Mouse (Mus musculus) limb, embryonic 13.5 days (tissue): ENCODE data around the gene Olfr643. TPM values are rescaled to one million over a fixed set of nuclear protein-coding genes. Genes with fewer than 3 reads are reported as not detected.
"Not testable (repeated sequence)": the region's sequence is repeated elsewhere in the genome, so short reads cannot be mapped to it uniquely, and the experiment has no call there.

Experiments used
- ATAC-seq: fragments of 200-750 bp; cut with Nextera tagmentation; 2 replicates; pipeline ENCODE4 v1.8.0; 2017; ENCODE audit warnings: low read depth, moderate number of reproducible peaks, moderate TSS enrichment; ENCODE audit not compliant: low FRiP score
- H3K27ac ChIP-seq: fragments of 300-500 bp; sonication (generic); 2 replicates; pipeline ENCODE4 v1.5.1; 2015; ENCODE audit warnings: inconsistent platforms, mild to moderate bottlenecking, moderate library complexity
- H3K27me3 ChIP-seq: fragments of 300-500 bp; sonication (generic); 2 replicates; pipeline ENCODE4 v1.6.1; 2015; ENCODE audit warnings: mild to moderate bottlenecking, inconsistent platforms
- H3K36me3 ChIP-seq: fragments of 300-500 bp; sonication (generic); 2 replicates; pipeline ENCODE4 v1.6.1; 2015; ENCODE audit warnings: inconsistent platforms, mild to moderate bottlenecking, moderate library complexity
- H3K4me1 ChIP-seq: fragments of 300-500 bp; sonication (generic); 2 replicates; pipeline ENCODE4 v1.6.1; 2015; ENCODE audit warnings: inconsistent platforms
- H3K4me2 ChIP-seq: fragments of 300-500 bp; sonication (generic); replicated peaks from 2 replicates; pipeline ENCODE4 v1.6.1; 2015; ENCODE audit warnings: inconsistent platforms, mild to moderate bottlenecking, moderate library complexity
- H3K4me3 ChIP-seq: fragments of 300-500 bp; sonication (generic); 2 replicates; pipeline ENCODE4 v1.5.1; 2015; ENCODE audit warnings: moderate library complexity, mild to moderate bottlenecking, inconsistent platforms
- H3K9ac ChIP-seq: fragments of 300-500 bp; sonication (generic); 2 replicates; pipeline ENCODE4 v1.6.1; 2015; ENCODE audit warnings: mild to moderate bottlenecking, inconsistent platforms
- H3K9me3 ChIP-seq: fragments of 300-500 bp; sonication (generic); 2 replicates; pipeline ENCODE4 v1.6.1; 2016; ENCODE audit warnings: inconsistent platforms
- WGBS: fragments of 180-500 bp; shearing (Covaris S2); methylation state at CpG from one replicate; pipeline ENCODE4 v1.1.7; 2015; 5-methylcytosine and 5-hydroxymethylcytosine counted together
- polyA plus RNA-seq: library from polyadenylated mRNA; unstranded; fragments of >200 nt; fragmentation: Nextera tagmentation; extraction: Ambion mirVana; gene quantifications from 2 replicates; pipeline ENCODE4 v1.2.1, GENCODE M21; 2015

Gene Olfr643
- polyA plus RNA-seq, 1 experiment from 2014 or later, result not detected

GRCm38 (mm10) chr7:103998446-103998845 is 138.8 kb downstream of the Olfr643 start, which contains the start of gene Olfr638:
TSS of gene Olfr638 (plus strand) at chr7:103998746.
- no peak within 1 kb of the TSS for H3K9ac ChIP-seq
- no peaks in the 10 kb centered on the region for H3K36me3 ChIP-seq
- H3K4me3 ChIP-seq, result no peak within 1 kb of the TSS
- no peaks in the 10 kb centered on the region for H3K4me1 ChIP-seq
- H3K27me3 ChIP-seq, result no peaks in the 10 kb centered on the region
- ATAC-seq, result no peak
- H3K27ac ChIP-seq, result no peak within 1 kb of the TSS
- no peak within 1 kb of the TSS for H3K4me2 ChIP-seq
- no peaks in the 10 kb centered on the region for H3K9me3 ChIP-seq

- Histone ChIP-seq H3K27me3 (no peaks in the 10 kb centered on the region), H3K36me3 (no peaks in the 10 kb centered on the region), H3K4me2 (no peak overlapping the region), H3K9me3 (no peaks in the 10 kb centered on the region), H3K9ac (no peak overlapping the region), H3K27ac (no peak overlapping the region), H3K4me1 (no peaks in the 10 kb centered on the region), H3K4me3 (no peak overlapping the region)
- no peak for ATAC-seq
- WGBS, result 59% methylated on average over 1 of the region's 1 CpGs
Measured at GRCm38 (mm10) chr7:103971782-103972181, 165.4 kb downstream of the Olfr643 start.

DNA sequence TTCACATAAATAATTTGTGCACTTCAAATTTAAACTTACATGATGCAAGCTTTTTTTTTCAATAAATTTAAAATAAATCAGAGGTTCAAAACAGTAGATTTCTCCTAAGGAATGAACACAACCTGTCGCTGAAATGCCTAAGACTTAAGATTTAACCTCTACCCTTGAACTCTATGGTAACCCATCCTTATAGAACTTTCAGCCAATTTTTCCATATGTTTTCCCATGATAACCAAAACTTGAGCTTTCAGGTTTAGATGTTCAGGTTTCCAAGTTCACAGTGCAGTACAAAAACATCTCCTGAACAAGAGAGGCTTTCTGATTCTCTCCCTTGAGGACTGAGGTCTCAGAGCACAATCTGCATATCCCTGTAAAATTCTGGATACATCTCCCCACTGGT is 166.4 kb downstream of the Olfr643 start, which contains the start of gene Olfr635:
Gene Olfr635 (plus strand): TSS at position 301 of the 400 bp plus-strand sequence.
- Histone ChIP-seq H3K4me2 (no peak within 1 kb of the TSS), H3K4me3 (no peak within 1 kb of the TSS), H3K9ac (no peak within 1 kb of the TSS), H3K27ac (no peak within 1 kb of the TSS), H3K9me3 (no peaks in the 10 kb centered on the region), H3K27me3 (no peaks in the 10 kb centered on the region), H3K36me3 (no peaks in the 10 kb centered on the region), H3K4me1 (no peaks in the 10 kb centered on the region)
- ATAC-seq, result no peak
- 71% methylated on average over 1 of the region's 1 CpGs for WGBS

GRCm38 (mm10) chr7:103966873-103967272 is 170.3 kb downstream of the Olfr643 start:
- WGBS, result 94% methylated on average over 22 of the region's 22 CpGs
- ATAC-seq, result not testable (repeated sequence)

More at GRCm38 (mm10) chr7:103966873-103967272, 170.3 kb downstream of the Olfr643 start:
- H3K4me2 ChIP-seq, H3K9ac ChIP-seq, H3K36me3 ChIP-seq, H3K4me3 ChIP-seq, H3K9me3 ChIP-seq, H3K27ac ChIP-seq, H3K27me3 ChIP-seq, H3K4me1 ChIP-seq: not testable (repeated sequence)

Other genes with a start within 250 kb of the Olfr643 start
- not detected in 2 replicates for gene Olfr64, start 242.9 kb downstream of the Olfr643 start, polyA plus RNA-seq
- gene Olfr65, start 233.9 kb downstream of the Olfr643 start, polyA plus RNA-seq, result not detected in 2 replicates
- not detected in 2 replicates for gene Olfr631, start 208.6 kb downstream of the Olfr643 start, polyA plus RNA-seq
- gene Olfr632, start 203.1 kb downstream of the Olfr643 start, polyA plus RNA-seq, result not detected in 2 replicates
- gene Olfr633, start 193.0 kb downstream of the Olfr643 start, polyA plus RNA-seq, result not detected in 2 replicates
- gene Olfr635, start 166.3 kb downstream of the Olfr643 start, polyA plus RNA-seq, result not detected in 2 replicates
- gene Olfr638, start 138.7 kb downstream of the Olfr643 start, polyA plus RNA-seq, result not detected in 2 replicates
- gene Olfr639, start 120.1 kb downstream of the Olfr643 start, polyA plus RNA-seq, result 0.04 TPM in 1 of 2 replicates, not detected in the other
- gene Olfr640, start 111.8 kb downstream of the Olfr643 start, polyA plus RNA-seq, result not detected in 2 replicates
- gene Olfr641, start 102.0 kb downstream of the Olfr643 start, polyA plus RNA-seq, result not detected in 2 replicates
- gene Olfr642, start 84.7 kb downstream of the Olfr643 start, polyA plus RNA-seq, result not detected in 2 replicates
- not detected in 2 replicates for gene 4930516K23Rik, start 76.0 kb downstream of the Olfr643 start, polyA plus RNA-seq
- 0.05 TPM in 1 of 2 replicates, not detected in the other for gene Olfr644, start 65.5 kb downstream of the Olfr643 start, polyA plus RNA-seq
- gene Olfr645, start 51.9 kb downstream of the Olfr643 start, polyA plus RNA-seq, result not detected in 2 replicates
- gene Olfr646, start 32.5 kb downstream of the Olfr643 start, polyA plus RNA-seq, result not detected in 2 replicates
- not detected in 2 replicates for gene Ubqln5, start 7.6 kb downstream of the Olfr643 start, polyA plus RNA-seq
- gene Ubqln3, start 5.9 kb upstream of the Olfr643 start, polyA plus RNA-seq, result not detected in 2 replicates
- not detected in 2 replicates for gene Ubqlnl, start 13.2 kb upstream of the Olfr643 start, polyA plus RNA-seq
- gene Olfm5, start 27.4 kb upstream of the Olfr643 start, polyA plus RNA-seq, result not detected in 2 replicates
- 0.13 and 0.22 TPM in 2 replicates for gene Olfr648, start 46.0 kb upstream of the Olfr643 start, polyA plus RNA-seq
- not detected in 2 replicates for gene Olfr649, start 58.6 kb upstream of the Olfr643 start, polyA plus RNA-seq
- 1.1 and 1.4 TPM in 2 replicates for gene Trim6, start 81.4 kb upstream of the Olfr643 start, polyA plus RNA-seq
- gene Trim34a, start 107.1 kb upstream of the Olfr643 start, polyA plus RNA-seq, result 1.4 TPM in 2 replicates
- 0.10 and 0.41 TPM in 2 replicates for gene Trim5, start 150.7 kb upstream of the Olfr643 start, polyA plus RNA-seq
- gene Trim12a, start 178.1 kb upstream of the Olfr643 start, polyA plus RNA-seq, result 6.1 and 7.1 TPM in 2 replicates
- gene Trim34b, start 192.1 kb upstream of the Olfr643 start, polyA plus RNA-seq, result 0.17 TPM in 1 of 2 replicates, not detected in the other
- 2.4 and 2.7 TPM in 2 replicates for gene Trim12c, start 216.0 kb upstream of the Olfr643 start, polyA plus RNA-seq
- 0.05 TPM in 1 of 2 replicates, not detected in the other for gene Trim30b, start 232.5 kb upstream of the Olfr643 start, polyA plus RNA-seq